Mouse (Mus musculus) urinary bladder, adult 18-20 months (tissue): Measurements from ENCODE around the gene Sox5.

Source experiments
- DNase-seq, 2 experiments: peaks; one replicate each; pipeline ENCODE4 v3.0.0; 2022; ENCODE audit warnings: low spot score in 2 of 2, mixed read lengths in 2 of 2

Sox5 gene

GRCm38 (mm10) chr6:143855421-143855820 lies 926.4 kb downstream of the Sox5 start:
- no peak for DNase-seq

- no peak for DNase-seq
Observed at GRCm38 (mm10) chr6:143854031-143854430, 927.7 kb downstream of the Sox5 start.

DNA sequence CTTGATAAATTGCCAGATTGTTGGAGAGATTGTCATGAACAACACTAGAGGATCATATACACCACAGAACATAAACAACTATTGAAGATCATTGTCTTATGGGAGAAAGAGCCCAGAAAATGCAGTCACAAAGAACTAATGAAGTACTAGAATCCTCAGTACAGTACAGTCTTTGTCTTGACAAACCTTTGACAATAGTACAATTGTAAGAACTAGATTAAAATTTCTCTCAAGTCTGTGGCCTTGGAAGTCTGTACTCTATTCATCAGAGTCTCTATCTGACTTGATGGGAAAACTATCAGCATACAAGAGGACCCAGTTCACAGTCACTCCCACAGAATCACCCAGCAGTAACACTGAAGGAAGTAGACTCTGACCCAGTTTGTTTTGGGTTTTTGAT lies 936.0 kb downstream of the Sox5 start:
- no peak for DNase-seq

- DNase-seq = no peak
Observed at GRCm38 (mm10) chr6:143844701-143844970, 937.1 kb downstream of the Sox5 start.

- no peak for DNase-seq
Observed at GRCm38 (mm10) chr6:143843933-143844700, 937.7 kb downstream of the Sox5 start.

GRCm38 (mm10) chr6:143841954-143842353 lies 939.8 kb downstream of the Sox5 start:
- no peak for DNase-seq

DNA sequence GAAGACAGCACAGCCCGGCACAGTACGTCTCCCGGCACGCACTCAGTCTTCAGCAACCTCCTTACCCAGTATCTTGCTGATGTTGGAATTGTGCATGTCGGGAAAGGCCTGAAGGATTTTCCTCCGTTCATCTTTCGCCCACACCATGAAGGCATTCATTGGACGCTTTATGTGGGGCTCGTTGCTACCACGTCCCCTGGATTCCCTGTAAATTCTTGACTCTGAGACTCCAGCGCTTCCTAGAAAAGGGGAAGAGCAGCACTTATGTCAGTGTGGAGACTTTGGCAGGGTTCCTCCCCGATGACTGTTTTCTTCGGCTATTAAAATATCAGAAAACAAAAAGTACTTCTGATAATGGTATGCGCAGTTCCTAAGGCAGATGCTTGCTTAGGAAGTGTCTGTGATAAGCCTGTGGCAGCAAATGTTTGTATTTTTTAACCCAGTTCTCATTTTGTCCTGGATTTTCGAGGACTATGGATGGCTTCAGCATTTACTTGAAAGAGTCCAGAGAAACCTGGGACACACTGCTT lies 940.6 kb downstream of the Sox5 start:
- DNase-seq = no peak

DNA sequence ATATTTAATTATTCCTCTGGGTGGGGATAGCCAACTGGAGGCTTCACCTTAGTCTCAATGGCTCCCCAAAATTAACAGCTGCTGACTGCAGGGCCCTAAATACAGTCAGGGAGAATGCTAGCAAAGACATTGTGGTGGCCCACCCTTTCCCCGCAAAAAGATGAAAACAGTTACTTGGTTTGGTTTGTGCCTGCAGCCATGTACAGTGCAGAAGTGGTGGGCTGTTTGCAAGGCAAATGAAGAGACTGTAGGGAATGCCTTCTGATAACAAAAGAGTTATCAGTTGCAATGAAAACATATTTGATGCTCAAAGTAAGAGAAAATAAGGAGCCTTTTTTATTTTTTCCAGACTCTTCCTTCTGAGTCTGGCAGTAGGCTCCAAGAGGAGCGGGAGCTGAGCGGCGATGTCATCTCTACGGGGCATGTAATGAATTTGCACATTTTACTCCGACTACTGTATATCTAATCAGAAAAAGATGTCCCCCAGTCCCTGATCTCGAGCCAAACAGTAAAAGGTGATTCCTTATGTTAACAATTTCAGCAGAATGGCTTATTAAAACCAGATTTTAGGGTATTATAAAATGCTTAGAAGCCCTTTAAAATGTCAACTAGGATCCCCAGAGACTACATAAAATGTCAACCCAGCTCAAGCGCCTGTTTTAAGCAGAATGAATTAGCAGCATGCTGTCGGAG lies 943.2 kb downstream of the Sox5 start:
- DNase-seq = no peak

DNA sequence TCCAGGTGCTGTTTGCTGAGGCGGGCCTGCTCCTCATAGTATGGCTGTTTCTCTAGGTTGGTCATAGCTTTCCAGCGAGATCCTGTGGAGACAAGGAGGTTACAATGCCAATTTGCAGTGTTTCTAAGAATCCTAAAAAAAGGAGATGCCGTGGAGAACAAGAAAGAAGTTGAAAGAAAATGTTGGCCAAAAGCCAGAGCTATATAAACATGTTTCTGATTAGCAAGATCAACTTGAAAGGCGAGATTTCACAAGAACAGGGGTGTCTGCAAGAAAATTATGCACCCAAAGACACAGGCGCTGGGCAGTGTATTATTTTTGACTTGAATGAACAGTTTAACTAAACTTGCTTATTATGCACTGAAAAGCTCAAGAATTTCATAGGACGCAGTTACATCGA lies 946.4 kb downstream of the Sox5 start:
- DNase-seq = no peak

DNA sequence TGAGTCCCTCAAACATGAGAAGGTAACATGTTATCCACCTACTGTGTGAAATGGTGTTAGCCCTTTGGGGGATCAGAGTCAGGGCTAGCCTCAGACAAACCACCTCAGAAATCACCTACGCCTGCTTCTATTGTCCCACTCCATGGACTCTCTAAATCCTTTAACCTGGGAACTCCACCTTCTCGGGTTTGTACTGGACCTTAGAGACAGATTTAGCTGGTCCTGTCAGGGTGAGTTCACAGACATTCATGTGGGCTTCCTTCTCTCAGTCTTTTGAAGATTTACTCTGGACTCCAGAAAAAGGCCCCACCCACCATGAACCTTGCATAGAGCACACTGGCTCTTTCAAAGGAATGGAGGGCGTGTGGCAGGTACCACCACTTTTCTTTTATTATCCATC lies 947.8 kb downstream of the Sox5 start:
- DNase-seq = no peak

GRCm38 (mm10) chr6:143833182-143833558 lies 948.6 kb downstream of the Sox5 start:
- no peak for DNase-seq

DNA sequence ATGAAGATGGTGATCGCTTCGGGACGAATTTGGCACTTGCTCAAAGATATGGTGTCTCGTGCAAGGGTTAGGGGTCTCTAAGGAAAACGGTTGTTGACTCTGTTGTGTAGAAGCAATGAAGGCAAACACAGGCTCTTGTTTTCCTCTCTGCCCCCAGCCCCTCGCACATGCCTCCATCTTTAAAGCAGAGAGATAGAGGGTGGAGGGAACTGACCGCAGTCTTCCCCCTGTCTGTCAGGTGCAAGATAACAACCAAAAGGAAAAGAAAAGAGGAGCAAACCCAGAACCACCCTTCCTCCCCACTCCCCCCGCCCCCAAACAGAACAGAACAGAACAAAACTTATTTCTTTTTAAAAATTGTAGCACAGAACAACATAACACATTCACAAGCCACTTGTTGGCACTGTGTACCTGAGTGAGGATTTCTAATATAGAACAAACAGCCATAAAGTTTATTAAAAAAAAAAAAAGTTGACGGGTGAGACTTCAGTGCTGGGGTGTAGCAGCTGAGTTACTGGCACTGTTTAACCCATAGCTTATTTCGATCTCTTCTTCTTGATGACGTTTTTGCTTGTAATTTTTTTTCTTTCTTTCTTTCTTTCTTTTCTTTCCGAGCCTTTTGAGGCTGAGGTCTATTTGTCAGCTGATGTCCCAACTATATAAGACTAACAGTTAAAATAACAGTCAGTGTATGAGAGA lies 949.1 kb downstream of the Sox5 start:
- no peak for DNase-seq

- DNase-seq = no peak
Observed at GRCm38 (mm10) chr6:143831246-143831645, 950.5 kb downstream of the Sox5 start.

DNA sequence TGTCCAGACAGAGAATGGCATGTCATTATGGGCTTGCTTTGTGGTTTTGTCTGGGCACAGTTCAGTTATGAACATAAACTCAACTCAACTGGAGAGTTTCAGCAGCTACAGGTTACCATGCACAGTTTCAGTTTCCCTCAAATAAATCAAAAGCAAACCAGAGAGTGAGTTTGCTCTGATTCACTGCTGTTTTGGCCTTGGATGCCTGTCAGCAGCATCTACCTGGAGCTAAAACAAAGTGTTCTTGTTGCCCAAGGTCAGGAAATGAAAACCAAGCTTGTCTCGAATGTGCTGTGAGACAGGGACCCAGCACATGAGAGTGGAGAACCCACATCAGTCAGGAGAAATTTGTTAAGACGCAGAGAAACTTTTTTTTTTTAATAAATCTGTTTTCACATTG lies 951.6 kb downstream of the Sox5 start:
- no peak for DNase-seq

- DNase-seq = no peak
Observed at GRCm38 (mm10) chr6:143826786-143827185, 955.0 kb downstream of the Sox5 start.

DNA sequence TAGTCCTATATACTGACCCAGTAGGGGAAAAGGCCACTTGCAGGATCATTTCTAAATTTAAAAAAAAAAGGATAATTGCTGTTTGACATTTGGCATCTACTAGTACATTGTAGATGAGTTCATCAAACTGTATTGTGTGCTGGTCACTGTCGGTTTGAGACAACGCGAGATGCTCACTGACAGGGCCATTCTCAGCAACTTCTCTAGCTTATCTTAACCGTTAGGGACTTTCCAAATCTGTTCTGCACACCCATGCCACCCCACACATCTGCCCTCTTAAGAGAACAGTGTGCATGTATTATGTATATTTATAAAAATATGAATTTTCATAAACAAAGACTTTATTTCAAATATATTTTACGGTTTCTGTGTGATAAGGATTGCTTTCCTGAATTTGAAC lies 955.8 kb downstream of the Sox5 start:
- DNase-seq = no peak

DNA sequence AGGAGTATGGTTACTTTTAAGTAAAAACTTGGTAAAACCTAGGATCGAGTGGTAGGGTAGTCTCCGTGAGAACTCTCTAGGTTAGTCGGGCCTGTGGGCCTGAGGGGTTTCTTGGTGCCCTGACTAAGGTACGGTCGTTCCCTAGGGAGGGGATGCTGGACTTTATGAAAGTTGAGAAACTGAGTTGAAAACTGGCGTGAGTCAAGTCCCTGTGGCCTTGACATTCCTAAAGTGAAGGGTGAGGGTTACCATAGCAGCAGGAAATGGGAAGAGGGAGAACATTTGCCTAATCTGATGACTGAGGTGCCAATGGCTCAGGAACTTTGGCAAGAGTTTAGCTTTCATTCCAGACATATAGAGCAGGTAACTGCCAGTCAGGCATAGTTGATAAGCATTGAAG lies 956.7 kb downstream of the Sox5 start:
- DNase-seq = no peak

DNA sequence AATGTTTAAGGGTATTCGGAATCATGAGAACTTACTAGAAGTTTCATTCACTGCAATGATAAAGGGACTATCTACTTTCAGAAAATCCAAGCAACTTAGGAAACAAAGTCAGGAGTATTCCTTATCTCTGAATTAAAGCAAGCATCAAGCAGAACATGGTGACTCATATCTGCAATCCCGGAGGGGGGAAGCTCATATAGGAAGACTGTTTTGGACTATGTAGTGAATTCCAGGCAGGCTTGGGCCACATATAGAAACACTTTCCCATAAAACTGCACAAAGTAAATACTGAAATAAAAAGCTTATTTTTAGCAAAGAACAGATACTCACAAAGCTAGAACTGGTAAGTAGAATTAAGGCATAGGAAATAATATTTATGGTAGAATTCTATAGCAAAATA lies 993.3 kb downstream of the Sox5 start:
- DNase-seq = no peak

- DNase-seq = no peak
Observed at GRCm38 (mm10) chr6:143787360-143787759, 994.4 kb downstream of the Sox5 start.

DNA sequence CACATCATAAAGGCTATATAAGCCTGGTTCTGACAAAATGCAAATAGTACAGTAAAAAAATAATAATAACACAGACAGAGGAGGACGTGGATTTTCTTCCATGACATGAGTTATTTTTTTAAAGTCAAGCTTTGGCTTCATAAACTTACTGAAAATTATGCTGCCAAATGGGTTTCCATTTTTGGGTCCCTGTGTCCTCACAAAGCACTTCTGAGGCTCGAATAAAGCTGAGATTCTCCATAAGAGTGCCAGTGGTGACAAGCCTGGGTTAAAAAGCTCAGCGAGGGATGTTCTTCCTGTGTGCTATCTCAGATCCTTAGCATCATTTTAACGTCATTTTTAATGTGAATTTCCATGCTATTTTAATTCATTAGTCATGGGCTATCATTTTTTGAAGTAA lies 996.1 kb downstream of the Sox5 start:
- DNase-seq = no peak
